Mouse (Mus musculus) sigmoid colon, adult 10 weeks (tissue): ENCODE results near the gene Nle1. TPM values are rescaled to one million over a fixed set of nuclear protein-coding genes. Genes with fewer than 3 reads are reported as not detected.

Source experiments
- polyA plus RNA-seq: library from polyadenylated mRNA; stranded (reverse); fragments of 350-450 nt; fragmentation: Illumina TruSeq; extraction: RNeasy Lipid Tissue Mini Kit (QIAGEN cat#74804); gene quantifications from one replicate; pipeline ENCODE4 v1.2.3, GENCODE M21; 2014; ENCODE audit warnings: low read depth, low replicate concordance

Nle1 gene
- 5.7 TPM for polyA plus RNA-seq

DNA sequence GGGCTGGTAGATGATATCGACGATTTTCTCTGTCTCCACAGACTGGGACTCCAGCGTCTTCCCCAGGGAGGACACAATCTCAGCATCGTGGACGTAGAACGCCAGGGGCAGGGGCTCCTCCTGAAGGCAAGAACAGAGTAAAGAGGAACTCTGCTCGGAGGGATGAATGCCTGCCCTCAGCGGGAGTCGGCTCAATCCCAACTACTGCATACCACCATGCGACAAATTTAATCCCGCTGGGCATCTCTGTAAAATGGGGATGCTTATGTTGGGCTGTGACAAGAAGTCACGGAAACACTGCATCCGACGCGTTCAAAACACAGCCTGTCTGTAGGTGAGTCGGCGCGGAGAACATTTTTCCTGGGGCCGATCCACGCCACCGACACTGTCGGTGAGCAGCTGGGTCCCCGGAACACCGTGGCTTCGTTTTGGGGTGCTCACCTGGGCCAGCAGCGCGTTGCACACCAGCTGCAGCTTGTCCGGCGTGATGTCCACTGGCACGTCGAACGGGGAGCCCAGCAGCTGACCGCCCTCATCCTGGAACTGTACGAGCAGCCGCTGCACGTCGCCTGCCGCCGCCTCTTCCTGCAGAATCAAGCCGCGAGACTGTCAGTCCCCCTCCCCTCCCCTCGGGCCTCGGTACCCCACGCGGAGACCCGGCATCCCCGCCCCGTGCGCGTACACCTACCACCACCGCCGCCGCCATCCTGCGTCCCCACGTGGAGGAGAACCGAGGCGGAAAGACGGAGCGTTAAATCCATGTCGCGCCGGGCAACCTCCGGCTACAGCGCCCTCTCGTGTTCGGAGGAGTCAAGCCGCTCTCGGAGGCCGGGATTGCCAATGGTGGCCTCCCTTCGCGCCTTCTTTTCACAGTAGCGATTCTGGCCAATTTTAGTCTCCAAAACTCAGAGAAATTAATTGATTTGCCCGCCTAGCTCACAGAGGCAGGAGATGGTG is at the start of gene Nle1:
Gene Nle1, minus strand, starts transcription at position 761 of the 957 bp plus-strand sequence.

DNA sequence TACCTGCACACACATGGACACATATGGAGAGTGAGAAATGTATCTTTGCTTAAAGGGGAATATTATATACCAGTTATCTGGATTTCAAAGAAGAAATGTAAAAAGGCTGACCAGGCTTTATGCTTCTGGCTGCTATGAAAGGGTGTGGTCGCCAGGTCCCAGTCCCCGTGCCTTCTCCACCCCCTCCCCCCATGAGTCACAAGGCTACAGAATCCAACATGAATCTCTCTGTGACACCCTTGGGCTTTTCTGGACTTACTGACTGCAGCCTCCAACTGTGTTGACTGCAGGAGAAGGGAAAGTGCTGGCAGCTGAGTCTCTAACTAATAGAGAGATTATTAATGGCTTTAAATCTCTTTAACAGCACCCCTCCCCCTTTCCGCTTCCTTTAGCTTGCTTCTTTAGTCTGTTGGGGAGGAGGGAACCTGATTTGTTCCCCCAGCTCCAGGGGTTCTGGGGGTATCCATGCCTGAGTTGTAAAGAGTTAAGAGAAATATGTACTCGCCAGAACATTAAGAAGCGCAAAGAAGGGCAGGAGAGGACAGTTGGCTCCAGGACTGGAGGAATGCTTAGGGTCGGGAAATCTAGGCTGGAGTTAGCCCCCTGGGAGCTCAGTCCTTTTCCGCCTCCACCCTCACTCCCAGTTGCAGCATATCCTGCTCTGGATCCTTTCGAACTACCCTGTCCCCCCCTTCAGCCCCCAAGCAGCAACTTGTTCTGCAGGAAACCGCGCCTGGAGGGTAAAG is 42.7 kb upstream of the Nle1 start, which contains the start of gene Slfn5:
Gene Slfn5, plus strand, starts transcription at position 614 of the 746 bp plus-strand sequence.

DNA sequence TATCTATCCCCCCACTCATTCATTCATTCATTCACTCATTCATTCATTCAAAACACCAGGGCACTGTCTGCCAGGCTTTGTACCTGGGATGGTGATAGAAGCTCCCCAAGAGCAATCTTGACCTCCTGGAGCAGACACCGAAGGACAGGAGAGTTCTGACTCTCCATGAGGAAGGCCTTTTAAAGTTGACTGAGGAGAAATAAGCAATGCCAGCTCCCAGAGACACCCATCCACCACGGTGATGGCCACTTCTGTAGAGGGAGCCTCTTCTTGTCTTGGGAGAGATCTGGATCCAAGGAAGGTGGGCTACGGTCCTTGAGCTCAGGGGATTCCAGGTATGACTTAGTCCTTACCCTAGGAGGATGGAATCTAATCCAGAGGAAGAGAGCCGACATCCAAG is 2.0 kb upstream of the Nle1 start, which contains the start of gene Unc45b:
Gene Unc45b, plus strand, starts transcription at position 301 of the 400 bp plus-strand sequence.

DNA sequence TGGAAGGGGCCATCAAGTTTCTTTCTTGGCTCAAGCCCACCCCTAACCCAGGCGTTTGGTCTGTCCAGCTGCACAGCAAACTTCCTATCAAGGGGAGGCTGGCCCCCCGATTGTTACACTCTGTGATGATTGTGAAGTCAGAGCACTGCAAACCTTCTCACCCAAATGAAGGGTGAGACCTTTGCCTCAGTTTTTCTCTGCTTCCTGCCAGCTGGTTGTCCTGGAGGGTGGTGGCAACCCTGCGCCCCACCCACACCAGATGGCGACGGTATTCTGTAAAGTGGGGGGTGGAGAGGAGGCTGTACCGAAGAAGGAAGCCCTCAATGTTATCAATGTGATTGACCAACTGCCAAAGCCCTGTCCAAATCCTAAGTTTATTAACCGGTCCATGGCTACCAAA is 16.3 kb downstream of the Nle1 start, which contains the start of gene Fndc8:
Gene Fndc8, plus strand, starts transcription at position 189 of the 400 bp plus-strand sequence.

DNA sequence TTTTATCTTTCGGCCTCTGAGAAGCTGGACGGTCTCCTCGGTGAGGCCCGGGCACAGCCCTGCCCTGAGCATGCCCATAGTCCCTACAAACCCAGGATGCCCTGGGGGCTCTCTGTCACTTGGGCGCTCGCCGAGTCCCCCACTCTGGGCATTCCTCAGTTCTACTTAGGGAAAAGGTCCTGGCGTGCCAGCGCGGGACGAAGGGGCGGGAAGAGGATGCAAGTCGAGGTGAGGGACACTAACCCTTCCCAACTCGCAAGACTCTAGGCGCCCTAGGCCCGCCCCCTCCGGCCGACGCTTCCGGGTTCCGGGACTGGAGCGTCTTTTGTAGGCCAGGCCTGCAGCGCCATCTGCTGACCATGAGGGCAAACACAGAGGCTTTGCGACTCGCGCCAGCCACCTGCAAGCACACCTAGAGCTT is 17.9 kb downstream of the Nle1 start, which contains the start of gene Rad51d:
Gene Rad51d, minus strand, starts transcription at position 273 of the 421 bp plus-strand sequence.

DNA sequence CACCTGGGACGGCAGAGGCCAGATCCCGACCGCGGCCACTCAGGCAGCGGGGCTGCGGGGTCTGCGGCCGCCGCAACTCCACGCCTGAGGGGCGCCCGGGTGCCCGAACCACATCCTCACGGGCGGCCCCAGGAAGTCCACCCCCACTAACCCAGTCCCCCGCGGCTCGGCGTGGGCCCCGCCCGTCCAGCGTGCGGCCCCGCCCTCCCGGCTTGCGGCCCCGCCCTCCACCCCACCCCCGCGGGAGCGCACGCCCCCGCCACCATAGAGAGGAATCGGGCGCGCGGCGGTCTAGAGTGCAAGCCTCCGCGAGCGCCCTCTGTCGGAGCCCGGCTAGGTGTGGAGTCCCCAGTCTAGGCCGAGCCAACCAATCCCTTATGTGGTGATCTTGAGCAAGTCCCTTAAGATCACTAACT is 37.2 kb downstream of the Nle1 start, which contains the start of gene Rffl:
Gene Rffl, minus strand, starts transcription at position 180 of the 416 bp plus-strand sequence.

Other genes starting within 250 kb of the Nle1 start
- gene Cct6b, start 144.1 kb downstream of the Nle1 start, polyA plus RNA-seq: 0.47 TPM
- gene Zfp830, start 144.1 kb downstream of the Nle1 start, polyA plus RNA-seq: 20.2 TPM
- 21.7 TPM for gene Lig3, start 127.3 kb downstream of the Nle1 start, polyA plus RNA-seq
- gene Rffl, start 37.2 kb downstream of the Nle1 start, polyA plus RNA-seq: 41.4 TPM
- gene Rad51d, start 17.8 kb downstream of the Nle1 start, polyA plus RNA-seq: 11.1 TPM
- gene Fndc8, start 16.3 kb downstream of the Nle1 start, polyA plus RNA-seq: not detected
- gene Unc45b, start 2.1 kb upstream of the Nle1 start, polyA plus RNA-seq: 0.50 TPM
- gene Slfn5, start 42.9 kb upstream of the Nle1 start, polyA plus RNA-seq: 16.6 TPM
- 35.1 TPM for gene Slfn9, start 83.4 kb upstream of the Nle1 start, polyA plus RNA-seq
- gene Slfn8, start 112.4 kb upstream of the Nle1 start, polyA plus RNA-seq: 6.0 TPM
- gene Slfn2, start 156.7 kb upstream of the Nle1 start, polyA plus RNA-seq: 14.7 TPM
- gene Slfn1, start 208.4 kb upstream of the Nle1 start, polyA plus RNA-seq: 1.9 TPM